Mouse (Mus musculus) stomach, embryonic 16.5 days (tissue): Measurements from ENCODE around the gene Birc2. TPM values are rescaled to one million over a fixed set of nuclear protein-coding genes. Genes with fewer than 3 reads are reported as not detected.

Experiments
- ATAC-seq: fragments of 200-750 bp; cut with Nextera tagmentation; 2 replicates; pipeline ENCODE4 v1.8.0; 2017; ENCODE audit warnings: moderate number of reproducible peaks, moderate TSS enrichment; ENCODE audit not compliant: insufficient read depth, low FRiP score
- H3K27ac ChIP-seq: fragments of 300-500 bp; sonication (generic); 2 replicates; pipeline ENCODE4 v1.5.1; 2014; ENCODE audit warnings: low read length
- H3K27me3 ChIP-seq: fragments of 300-500 bp; sonication (generic); 2 replicates; pipeline ENCODE4 v1.6.1; 2014; ENCODE audit warnings: low read length, control low read depth, mixed read lengths; ENCODE audit not compliant: control insufficient read depth, insufficient read depth
- H3K36me3 ChIP-seq: fragments of 300-500 bp; sonication (generic); 2 replicates; pipeline ENCODE4 v1.6.1; 2014; ENCODE audit warnings: low read length; ENCODE audit not compliant: control insufficient read depth, insufficient read depth
- H3K4me1 ChIP-seq: fragments of 300-500 bp; sonication (generic); 2 replicates; pipeline ENCODE4 v1.6.1; 2014; ENCODE audit warnings: low read length, control low read depth, mixed read lengths; ENCODE audit not compliant: control insufficient read depth, insufficient read depth
- H3K4me2 ChIP-seq: fragments of 300-500 bp; sonication (generic); 2 replicates; pipeline ENCODE4 v1.6.1; 2014; ENCODE audit warnings: low read depth, low read length, mixed read lengths
- H3K4me3 ChIP-seq: fragments of 300-500 bp; sonication (generic); replicated peaks from 2 replicates; pipeline ENCODE4 v1.5.1; 2014; ENCODE audit warnings: mild to moderate bottlenecking, low read length
- H3K9ac ChIP-seq: fragments of 300-500 bp; sonication (generic); 2 replicates; pipeline ENCODE4 v1.6.1; 2014; ENCODE audit warnings: low read length
- H3K9me3 ChIP-seq: fragments of 300-500 bp; sonication (generic); replicated peaks from 2 replicates; pipeline ENCODE4 v1.6.1; 2016; ENCODE audit warnings: low read length, control low read depth; ENCODE audit not compliant: control insufficient read depth
- WGBS: fragments of 180-500 bp; shearing (Covaris S2); extraction: QIAGEN DNeasy Blood & Tissue Kit; methylation state at CpG from one replicate; pipeline ENCODE4 v1.1.7; 2014; 5-methylcytosine and 5-hydroxymethylcytosine counted together
- polyA plus RNA-seq: library from polyadenylated mRNA; unstranded; fragments of >200 nt; fragmentation: Nextera tagmentation; extraction: Ambion mirVana; gene quantifications from 2 replicates; pipeline ENCODE4 v1.2.1, GENCODE M21; 2015

Birc2 gene
- polyA plus RNA-seq, 1 experiment from 2014 or later, result 40.0 TPM

DNA sequence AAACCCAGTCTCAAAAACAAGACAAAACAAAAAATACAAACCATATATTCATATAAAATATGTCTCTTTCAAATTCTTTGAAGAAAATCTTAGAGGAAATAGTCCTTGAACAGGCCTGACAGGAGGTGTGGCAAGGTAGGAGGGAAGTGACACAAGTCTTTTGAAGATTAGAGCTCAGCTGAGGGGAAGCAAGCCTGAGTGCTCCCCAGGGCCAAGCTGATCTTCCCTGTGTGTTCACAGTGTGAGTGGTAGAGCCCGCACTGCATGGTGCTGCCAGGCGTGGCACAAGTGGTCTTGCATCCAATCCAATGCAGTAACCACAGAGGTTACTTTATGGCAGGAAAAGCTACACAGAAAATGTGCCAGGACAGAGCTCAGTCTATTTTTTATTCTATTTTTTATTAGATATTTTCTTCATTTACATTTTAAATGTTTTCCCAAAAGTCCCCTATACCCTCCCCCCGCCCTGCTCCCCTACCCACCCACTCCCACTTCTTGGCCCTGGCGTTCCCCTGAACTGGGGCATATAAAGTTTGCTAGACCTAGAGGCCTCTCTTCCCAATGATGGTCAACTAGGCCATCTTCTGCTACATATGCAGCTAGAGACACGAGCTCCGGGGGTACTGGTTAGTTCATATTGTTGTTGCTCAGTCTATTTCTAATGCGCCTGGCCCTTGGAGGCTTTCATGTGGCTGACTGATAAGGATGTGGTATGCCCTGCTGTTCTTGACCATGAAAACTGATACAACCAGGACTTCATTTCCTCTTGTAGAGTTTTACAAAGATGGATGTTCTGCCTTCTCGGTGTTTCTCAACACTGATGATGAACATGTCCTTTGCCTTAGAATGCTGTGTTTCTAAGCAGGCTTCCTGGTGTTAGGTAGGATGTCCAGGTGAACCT, 56.4 kb downstream of the Birc2 start:
- WGBS, result 91% methylated on average over 8 of the region's 8 CpGs
- no peaks in the 10 kb centered on the region for H3K4me1 ChIP-seq
- H3K4me3 ChIP-seq, result no peak overlapping the region
- H3K9me3 ChIP-seq, result no peaks in the 10 kb centered on the region
- no peak overlapping the region for H3K4me2 ChIP-seq
- H3K27ac ChIP-seq, result no peak overlapping the region
- H3K27me3 ChIP-seq, result no peaks in the 10 kb centered on the region
- peaks cover 6% of the 10 kb centered on the region; the same call in 1 of the 2 replicates for H3K36me3 ChIP-seq
- H3K9ac ChIP-seq, result no peak overlapping the region
- ATAC-seq, result no peak

DNA sequence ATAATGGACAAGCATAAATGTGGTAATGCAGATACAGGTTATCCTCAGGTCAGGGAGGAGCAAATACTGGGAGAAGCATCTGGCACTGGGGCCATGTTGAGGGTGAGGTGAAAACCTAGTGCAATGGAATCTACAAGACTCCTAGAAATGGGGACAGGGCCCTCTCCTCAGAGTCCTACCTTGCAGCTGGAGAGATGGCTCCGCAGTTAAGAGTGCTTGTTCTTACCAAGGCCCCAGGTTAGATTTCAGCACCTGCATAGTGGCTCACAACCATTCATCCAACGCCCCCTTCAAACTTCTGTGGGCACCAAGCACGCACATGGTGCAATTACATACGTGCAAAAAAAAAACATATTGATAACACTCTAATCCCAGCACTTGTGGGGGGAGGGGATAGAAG, 57.1 kb downstream of the Birc2 start:
- Histone ChIP-seq H3K27me3 (no peaks in the 10 kb centered on the region), H3K36me3 (peaks cover 6% of the 10 kb centered on the region; the same call in 1 of the 2 replicates), H3K4me2 (no peak overlapping the region), H3K9me3 (no peaks in the 10 kb centered on the region), H3K4me1 (no peaks in the 10 kb centered on the region), H3K27ac (no peak overlapping the region), H3K9ac (no peak overlapping the region), H3K4me3 (no peak overlapping the region)
- ATAC-seq, result no peak
- WGBS, result 87% methylated on average over 4 of the region's 4 CpGs

DNA sequence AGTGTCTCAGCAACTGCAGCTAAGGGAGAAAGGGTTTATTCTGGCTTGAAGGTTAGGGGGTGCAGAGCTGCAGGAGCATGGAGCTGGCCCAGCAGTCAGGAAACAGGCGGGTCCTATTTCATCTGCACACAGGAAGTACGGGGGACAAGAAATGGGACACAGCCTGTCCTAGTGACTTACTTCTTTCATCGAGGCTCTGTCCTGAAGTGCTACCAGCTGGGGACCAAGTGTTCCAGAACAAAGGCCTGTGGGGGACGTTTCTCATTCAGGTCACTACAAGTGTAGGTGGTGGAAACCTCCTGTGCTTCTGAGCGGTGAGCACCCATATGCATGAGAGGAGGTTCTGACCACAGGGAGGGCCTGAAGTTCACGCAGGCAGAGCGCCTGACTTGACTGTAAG, 58.1 kb downstream of the Birc2 start:
- no peaks in the 10 kb centered on the region for H3K4me1 ChIP-seq
- 84% methylated on average over 7 of the region's 7 CpGs for whole genome bisulfite sequencing
- H3K4me3 ChIP-seq, result no peak overlapping the region
- peaks cover 6% of the 10 kb centered on the region; the same call in 1 of the 2 replicates for H3K36me3 ChIP-seq
- no peaks in the 10 kb centered on the region for H3K27me3 ChIP-seq
- H3K9me3 ChIP-seq, result no peaks in the 10 kb centered on the region
- H3K27ac ChIP-seq, result no peak overlapping the region
- no peak overlapping the region for H3K4me2 ChIP-seq
- no peak for ATAC-seq
- H3K9ac ChIP-seq, result no peak overlapping the region

GRCm38 (mm10) chr9:7777652-7778051, 59.2 kb downstream of the Birc2 start:
- Histone ChIP-seq H3K4me2 (no peak overlapping the region), H3K4me3 (no peak overlapping the region), H3K27ac (no peak overlapping the region), H3K36me3 (peaks cover 8% of the 10 kb centered on the region), H3K4me1 (no peaks in the 10 kb centered on the region), H3K9ac (no peak overlapping the region), H3K9me3 (no peaks in the 10 kb centered on the region), H3K27me3 (no peaks in the 10 kb centered on the region)
- ATAC-seq, result no peak
- WGBS, result 82% methylated on average over 1 of the region's 1 CpGs

DNA sequence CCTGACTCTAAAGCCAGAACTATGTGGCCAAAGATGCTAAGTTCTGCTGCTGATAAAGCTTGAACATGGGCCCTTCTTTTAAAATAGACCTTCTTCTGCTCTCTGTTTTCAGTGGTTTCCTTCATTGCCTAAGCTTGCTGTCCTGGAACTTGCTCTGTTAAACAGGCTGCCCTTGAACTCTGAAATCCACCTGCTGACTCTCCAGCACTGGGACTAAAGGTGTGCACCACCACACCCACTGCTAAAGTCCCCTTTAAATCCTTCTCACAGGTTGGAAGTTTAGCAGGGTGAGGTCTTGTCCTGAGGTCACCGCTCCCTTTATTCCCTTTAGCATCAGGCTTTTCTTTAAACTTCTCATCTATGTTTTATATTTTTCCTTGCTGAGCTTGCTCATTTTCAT, 59.9 kb downstream of the Birc2 start:
- H3K4me2 ChIP-seq, result no peak overlapping the region
- no peak overlapping the region for H3K9ac ChIP-seq
- H3K27me3 ChIP-seq, result no peaks in the 10 kb centered on the region
- no peak for ATAC-seq
- H3K27ac ChIP-seq, result no peak overlapping the region
- no peaks in the 10 kb centered on the region for H3K9me3 ChIP-seq
- no peaks in the 10 kb centered on the region for H3K4me1 ChIP-seq
- H3K4me3 ChIP-seq, result no peak overlapping the region
- peaks cover 5% of the 10 kb centered on the region; the same call in 1 of the 2 replicates for H3K36me3 ChIP-seq
- WGBS, result 90% methylated on average over 1 of the region's 1 CpGs

DNA sequence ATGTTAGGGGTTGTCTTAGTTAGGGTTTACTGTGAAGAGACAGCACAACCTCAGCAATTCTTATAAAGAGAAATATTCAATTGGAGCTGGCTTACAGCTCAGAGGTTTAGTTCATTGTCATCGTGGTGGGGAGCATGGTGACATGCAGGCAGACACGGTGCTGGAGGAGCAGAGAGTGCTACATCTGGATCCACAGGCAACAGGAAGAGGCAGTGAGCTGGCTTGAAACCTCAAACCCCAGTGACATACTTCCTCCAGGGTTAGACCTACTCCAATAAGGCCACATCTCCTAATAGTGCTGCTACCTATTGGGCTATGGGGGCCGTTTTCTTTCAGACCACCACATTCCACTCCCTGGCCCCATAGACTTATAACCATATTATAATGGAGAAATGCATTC, 60.9 kb downstream of the Birc2 start:
- H3K9ac ChIP-seq, result no peak overlapping the region
- no peak overlapping the region for H3K4me3 ChIP-seq
- 85% methylated on average over 3 of the region's 3 CpGs for WGBS
- H3K27ac ChIP-seq, result no peak overlapping the region
- no peaks in the 10 kb centered on the region for H3K27me3 ChIP-seq
- no peak overlapping the region for H3K4me2 ChIP-seq
- no peaks in the 10 kb centered on the region for H3K4me1 ChIP-seq
- ATAC-seq, result no peak
- peaks cover 4% of the 10 kb centered on the region; the same call in 1 of the 2 replicates for H3K36me3 ChIP-seq
- H3K9me3 ChIP-seq, result no peaks in the 10 kb centered on the region

DNA sequence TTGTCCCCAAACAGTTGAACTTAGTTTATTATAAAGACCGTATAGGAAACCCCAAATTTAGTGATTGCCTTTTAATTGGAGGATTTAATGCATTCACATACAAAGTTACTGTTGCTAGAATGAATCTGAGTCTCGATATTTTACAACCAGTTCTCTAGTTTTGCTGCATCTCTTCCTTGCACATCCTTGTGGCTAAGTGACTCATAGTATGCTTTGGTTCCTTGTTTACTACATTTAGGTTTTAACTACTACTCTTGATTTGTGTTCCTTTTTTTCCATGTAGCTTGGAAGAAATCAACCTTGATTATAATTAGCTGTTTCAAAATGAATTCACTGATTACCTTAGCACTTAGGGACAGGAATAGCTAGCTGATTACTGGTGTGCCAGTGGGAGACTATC, 61.9 kb downstream of the Birc2 start:
- H3K9ac ChIP-seq, result no peak overlapping the region
- WGBS, result 90% methylated on average over 2 of the region's 2 CpGs
- no peaks in the 10 kb centered on the region for H3K9me3 ChIP-seq
- no peaks in the 10 kb centered on the region for H3K27me3 ChIP-seq
- no peak overlapping the region for H3K4me3 ChIP-seq
- no peak for ATAC-seq
- H3K27ac ChIP-seq, result no peak overlapping the region
- H3K4me1 ChIP-seq, result no peaks in the 10 kb centered on the region
- peaks cover 4% of the 10 kb centered on the region; the same call in 1 of the 2 replicates for H3K36me3 ChIP-seq
- no peak overlapping the region for H3K4me2 ChIP-seq

DNA sequence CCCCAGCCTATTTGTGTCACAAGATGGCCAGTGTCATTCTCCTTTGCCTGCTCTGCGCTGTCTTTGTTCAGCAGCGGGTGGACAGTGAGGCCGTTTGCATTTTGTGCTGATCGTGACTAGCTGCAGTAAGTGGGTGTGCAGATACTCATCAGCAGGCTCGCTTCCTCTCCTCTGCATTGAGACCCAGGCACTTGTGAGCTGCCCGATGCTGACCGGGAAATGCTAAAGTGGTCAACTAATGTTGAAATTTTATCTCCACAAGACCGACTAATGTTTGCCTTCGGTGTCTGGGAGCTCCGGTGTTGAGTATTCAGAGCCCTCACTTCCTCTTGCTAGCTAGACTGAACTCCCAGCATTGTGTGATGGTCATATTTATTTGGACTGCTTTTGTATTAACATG, 62.3 kb downstream of the Birc2 start:
- Histone ChIP-seq H3K9me3 (no peaks in the 10 kb centered on the region), H3K4me1 (no peaks in the 10 kb centered on the region), H3K27me3 (no peaks in the 10 kb centered on the region), H3K4me3 (no peak overlapping the region), H3K4me2 (no peak overlapping the region), H3K9ac (no peak overlapping the region), H3K27ac (0 out of 2 replicates have a peak overlapping the region, but pooled peaks have one; percentile 22), H3K36me3 (peaks cover 4% of the 10 kb centered on the region; the same call in 1 of the 2 replicates)
- 70% methylated on average over 10 of the region's 10 CpGs for WGBS
- ATAC-seq, result no peak

DNA sequence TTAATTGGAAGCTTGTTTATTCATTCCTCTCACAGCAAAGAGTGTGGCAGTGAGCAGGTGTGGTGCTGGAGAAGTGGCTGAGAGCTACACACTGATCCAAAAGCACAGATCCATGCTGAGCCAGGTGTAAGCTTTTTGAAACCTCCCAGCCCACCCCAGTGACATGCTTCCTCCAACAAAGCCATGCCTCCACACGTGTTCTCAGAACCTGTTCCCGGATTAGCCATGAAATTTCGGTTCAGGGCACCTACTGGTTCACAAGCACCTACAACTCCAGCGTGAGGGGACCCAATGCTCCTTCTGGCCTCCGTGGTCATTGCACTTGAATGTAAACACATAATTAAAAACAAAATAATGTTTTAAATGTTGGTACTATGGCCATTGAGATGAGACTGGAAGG, 63.2 kb downstream of the Birc2 start:
- no peaks in the 10 kb centered on the region for H3K9me3 ChIP-seq
- no peaks in the 10 kb centered on the region for H3K4me1 ChIP-seq
- 90% methylated on average over 5 of the region's 5 CpGs for WGBS
- no peak overlapping the region for H3K4me3 ChIP-seq
- no peaks in the 10 kb centered on the region for H3K27me3 ChIP-seq
- no peak overlapping the region for H3K4me2 ChIP-seq
- H3K36me3 ChIP-seq, result peaks cover 4% of the 10 kb centered on the region; the same call in 1 of the 2 replicates
- H3K9ac ChIP-seq, result no peak overlapping the region
- ATAC-seq, result no peak
- no peak overlapping the region for H3K27ac ChIP-seq
